Mouse (Mus musculus): ENCODE data around the gene Map4k4. TPM values are rescaled to one million over a fixed set of nuclear protein-coding genes. Genes with fewer than 3 reads are reported as not detected.

Map4k4 gene
- polyA plus RNA-seq, 1 experiment from 2014 or later, result 56.6 TPM

GRCm38 (mm10) chr1:39984331-39984730 is 83.6 kb downstream of the Map4k4 start:
- no peak for ATAC-seq (ENCODE audit: low read depth)
- 91% methylated on average over 9 of the region's 9 CpGs for WGBS
- H3K36me3 ChIP-seq (ENCODE audit: control insufficient read depth, insufficient read depth, low read length), result peaks cover 47% of the 10 kb centered on the region

GRCm38 (mm10) chr1:39986820-39987219 is 86.1 kb downstream of the Map4k4 start:
- Histone ChIP-seq H3K27ac (ENCODE audit: low read depth, low read length) (no peak overlapping the region), H3K4me1 (ENCODE audit: control insufficient read depth, insufficient read depth, low read length) (no peaks in the 10 kb centered on the region), H3K4me3 (ENCODE audit: low read depth, low read length) (no peak overlapping the region), H3K36me3 (ENCODE audit: control insufficient read depth, insufficient read depth, low read length) (peaks cover 58% of the 10 kb centered on the region), H3K4me2 (ENCODE audit: low read depth, low read length) (no peak overlapping the region), H3K9ac (replicated peaks; ENCODE audit: low read depth, low read length) (no peak overlapping the region), H3K9me3 (ENCODE audit: control insufficient read depth, low read length) (no peaks in the 10 kb centered on the region), H3K27me3 (ENCODE audit: control insufficient read depth, insufficient read depth, low read length) (no peaks in the 10 kb centered on the region)
- WGBS, result 94% methylated on average over 9 of the region's 9 CpGs
- no peak for ATAC-seq (ENCODE audit: low read depth)

More at GRCm38 (mm10) chr1:39984331-39984730, 83.6 kb downstream of the Map4k4 start:
- Histone ChIP-seq H3K4me2 (ENCODE audit: low read depth, low read length) (no peak overlapping the region), H3K9me3 (ENCODE audit: control insufficient read depth, low read length) (no peaks in the 10 kb centered on the region), H3K27ac (ENCODE audit: low read depth, low read length) (no peak overlapping the region), H3K27me3 (ENCODE audit: control insufficient read depth, insufficient read depth, low read length) (no peaks in the 10 kb centered on the region), H3K9ac (replicated peaks; ENCODE audit: low read depth, low read length) (no peak overlapping the region), H3K4me3 (ENCODE audit: low read depth, low read length) (no peak overlapping the region), H3K4me1 (ENCODE audit: control insufficient read depth, insufficient read depth, low read length) (no peaks in the 10 kb centered on the region)

- WGBS, result 86% methylated on average over 12 of the region's 12 CpGs
- Histone ChIP-seq H3K27ac (ENCODE audit: low read depth, low read length) (no peak overlapping the region), H3K36me3 (ENCODE audit: control insufficient read depth, insufficient read depth, low read length) (peaks cover 66% of the 10 kb centered on the region)
These were observed 88.1 kb downstream of the Map4k4 start for GRCm38 (mm10) chr1:39988841-39989240.

GRCm38 (mm10) chr1:39990041-39990440 is 89.3 kb downstream of the Map4k4 start:
- no peak for ATAC-seq (ENCODE audit: low read depth)
- Histone ChIP-seq H3K27ac (ENCODE audit: low read depth, low read length) (no peak overlapping the region), H3K27me3 (ENCODE audit: control insufficient read depth, insufficient read depth, low read length) (no peaks in the 10 kb centered on the region), H3K4me2 (ENCODE audit: low read depth, low read length) (no peak overlapping the region), H3K4me3 (ENCODE audit: low read depth, low read length) (no peak overlapping the region), H3K9me3 (ENCODE audit: control insufficient read depth, low read length) (no peaks in the 10 kb centered on the region), H3K4me1 (ENCODE audit: control insufficient read depth, insufficient read depth, low read length) (no peaks in the 10 kb centered on the region), H3K36me3 (ENCODE audit: control insufficient read depth, insufficient read depth, low read length) (peaks cover 66% of the 10 kb centered on the region), H3K9ac (replicated peaks; ENCODE audit: low read depth, low read length) (no peak overlapping the region)
- 92% methylated on average over 9 of the region's 9 CpGs for WGBS

More at GRCm38 (mm10) chr1:39988841-39989240, 88.1 kb downstream of the Map4k4 start:
- H3K4me3 ChIP-seq (ENCODE audit: low read depth, low read length), result no peak overlapping the region
- H3K27me3 ChIP-seq (ENCODE audit: control insufficient read depth, insufficient read depth, low read length), result no peaks in the 10 kb centered on the region
- no peak for ATAC-seq (ENCODE audit: low read depth)
- no peaks in the 10 kb centered on the region for H3K9me3 ChIP-seq (ENCODE audit: control insufficient read depth, low read length)
- H3K4me1 ChIP-seq (ENCODE audit: control insufficient read depth, insufficient read depth, low read length), result no peaks in the 10 kb centered on the region
- H3K9ac ChIP-seq (replicated peaks; ENCODE audit: low read depth, low read length), result no peak overlapping the region
- H3K4me2 ChIP-seq (ENCODE audit: low read depth, low read length), result no peak overlapping the region

GRCm38 (mm10) chr1:39993921-39994320 is 93.2 kb downstream of the Map4k4 start:
- Histone ChIP-seq H3K4me2 (ENCODE audit: low read depth, low read length) (no peak overlapping the region), H3K9ac (replicated peaks; ENCODE audit: low read depth, low read length) (no peak overlapping the region), H3K4me3 (ENCODE audit: low read depth, low read length) (no peak overlapping the region), H3K27me3 (ENCODE audit: control insufficient read depth, insufficient read depth, low read length) (no peaks in the 10 kb centered on the region), H3K9me3 (ENCODE audit: control insufficient read depth, low read length) (no peaks in the 10 kb centered on the region), H3K4me1 (ENCODE audit: control insufficient read depth, insufficient read depth, low read length) (no peaks in the 10 kb centered on the region), H3K27ac (ENCODE audit: low read depth, low read length) (no peak overlapping the region), H3K36me3 (ENCODE audit: control insufficient read depth, insufficient read depth, low read length) (peaks cover 71% of the 10 kb centered on the region)
- ATAC-seq (ENCODE audit: low read depth), result no peak
- 91% methylated on average over 7 of the region's 7 CpGs for WGBS

- H3K4me3 ChIP-seq (ENCODE audit: low read depth, low read length), result no peak overlapping the region
- ATAC-seq (ENCODE audit: low read depth), result no peak
- H3K9ac ChIP-seq (replicated peaks; ENCODE audit: low read depth, low read length), result no peak overlapping the region
- H3K27ac ChIP-seq (ENCODE audit: low read depth, low read length), result no peak overlapping the region
- no peaks in the 10 kb centered on the region for H3K4me1 ChIP-seq (ENCODE audit: control insufficient read depth, insufficient read depth, low read length)
- no peaks in the 10 kb centered on the region for H3K27me3 ChIP-seq (ENCODE audit: control insufficient read depth, insufficient read depth, low read length)
- peaks cover 60% of the 10 kb centered on the region for H3K36me3 ChIP-seq (ENCODE audit: control insufficient read depth, insufficient read depth, low read length)
- H3K4me2 ChIP-seq (ENCODE audit: low read depth, low read length), result no peak overlapping the region
- H3K9me3 ChIP-seq (ENCODE audit: control insufficient read depth, low read length), result no peaks in the 10 kb centered on the region
- 86% methylated on average over 2 of the region's 2 CpGs for WGBS
These were observed 94.9 kb downstream of the Map4k4 start for GRCm38 (mm10) chr1:39995593-39995992.

- no peaks in the 10 kb centered on the region for H3K27me3 ChIP-seq (ENCODE audit: control insufficient read depth, insufficient read depth, low read length)
- H3K4me3 ChIP-seq (ENCODE audit: low read depth, low read length), result no peak overlapping the region
- no peak for ATAC-seq (ENCODE audit: low read depth)
- no peak overlapping the region for H3K4me2 ChIP-seq (ENCODE audit: low read depth, low read length)
- WGBS, result 83% methylated on average over 16 of the region's 16 CpGs
- no peak overlapping the region for H3K9ac ChIP-seq (replicated peaks; ENCODE audit: low read depth, low read length)
- H3K9me3 ChIP-seq (ENCODE audit: control insufficient read depth, low read length), result no peaks in the 10 kb centered on the region
- no peak overlapping the region for H3K27ac ChIP-seq (ENCODE audit: low read depth, low read length)
- no peaks in the 10 kb centered on the region for H3K4me1 ChIP-seq (ENCODE audit: control insufficient read depth, insufficient read depth, low read length)
- peaks cover 55% of the 10 kb centered on the region for H3K36me3 ChIP-seq (ENCODE audit: control insufficient read depth, insufficient read depth, low read length)
These were observed 99.8 kb downstream of the Map4k4 start for GRCm38 (mm10) chr1:40000476-40000875.

GRCm38 (mm10) chr1:40000899-40001298 is 100.2 kb downstream of the Map4k4 start:
- 66% methylated on average over 5 of the region's 5 CpGs for WGBS
- H3K36me3 ChIP-seq (ENCODE audit: control insufficient read depth, insufficient read depth, low read length), result peaks cover 59% of the 10 kb centered on the region
- H3K4me1 ChIP-seq (ENCODE audit: control insufficient read depth, insufficient read depth, low read length), result no peaks in the 10 kb centered on the region
- H3K9me3 ChIP-seq (ENCODE audit: control insufficient read depth, low read length), result no peaks in the 10 kb centered on the region
- ATAC-seq (ENCODE audit: low read depth), result 0 out of 2 replicates have a peak, but pooled peaks have one; percentile 50
- no peak overlapping the region for H3K4me3 ChIP-seq (ENCODE audit: low read depth, low read length)
- H3K9ac ChIP-seq (replicated peaks; ENCODE audit: low read depth, low read length), result no peak overlapping the region
- no peaks in the 10 kb centered on the region for H3K27me3 ChIP-seq (ENCODE audit: control insufficient read depth, insufficient read depth, low read length)
- no peak overlapping the region for H3K4me2 ChIP-seq (ENCODE audit: low read depth, low read length)
- H3K27ac ChIP-seq (ENCODE audit: low read depth, low read length), result no peak overlapping the region

- no peak overlapping the region for H3K27ac ChIP-seq (ENCODE audit: low read depth, low read length)
- 88% methylated on average over 4 of the region's 4 CpGs for WGBS
- no peaks in the 10 kb centered on the region for H3K4me1 ChIP-seq (ENCODE audit: control insufficient read depth, insufficient read depth, low read length)
- H3K9me3 ChIP-seq (ENCODE audit: control insufficient read depth, low read length), result no peaks in the 10 kb centered on the region
- no peaks in the 10 kb centered on the region for H3K27me3 ChIP-seq (ENCODE audit: control insufficient read depth, insufficient read depth, low read length)
- no peak overlapping the region for H3K9ac ChIP-seq (replicated peaks; ENCODE audit: low read depth, low read length)
- H3K4me3 ChIP-seq (ENCODE audit: low read depth, low read length), result no peak overlapping the region
- no peak for ATAC-seq (ENCODE audit: low read depth)
- no peak overlapping the region for H3K4me2 ChIP-seq (ENCODE audit: low read depth, low read length)
- H3K36me3 ChIP-seq (ENCODE audit: control insufficient read depth, insufficient read depth, low read length), result peaks cover 62% of the 10 kb centered on the region
These were observed 101.5 kb downstream of the Map4k4 start for GRCm38 (mm10) chr1:40002129-40002727.

Data from neural tube, embryonic 14.5 days (tissue).